Mouse (Mus musculus): Measurements from ENCODE around the gene En2. TPM values are rescaled to one million over a fixed set of nuclear protein-coding genes. Genes with fewer than 3 reads are reported as not detected.

The En2 gene
- polyA plus RNA-seq, 1 experiment from 2014 or later = not detected

GRCm38 (mm10) chr5:28199089-28199873 lies 33.8 kb downstream of the En2 start:
- H3K36me3 ChIP-seq = no peaks in the 10 kb centered on the region
- no peak for ATAC-seq (ENCODE audit: low read depth)
- no peak overlapping the region for H3K27ac ChIP-seq (replicated peaks)
- H3K4me1 ChIP-seq (replicated peaks) = no peaks in the 10 kb centered on the region
- H3K27me3 ChIP-seq = peaks cover 11% of the 10 kb centered on the region
- no peak overlapping the region for H3K9ac ChIP-seq
- H3K4me2 ChIP-seq = no peak overlapping the region
- WGBS = 28% methylated on average over 7 of the region's 7 CpGs
- H3K4me3 ChIP-seq = no peak overlapping the region
- no peaks in the 10 kb centered on the region for H3K9me3 ChIP-seq

- 82% methylated on average over 6 of the region's 6 CpGs for WGBS
- H3K4me1 ChIP-seq (replicated peaks) = no peaks in the 10 kb centered on the region
- peaks cover 38% of the 10 kb centered on the region for H3K27me3 ChIP-seq
- H3K36me3 ChIP-seq = no peaks in the 10 kb centered on the region
- H3K4me2 ChIP-seq = no peak overlapping the region
- no peak overlapping the region for H3K27ac ChIP-seq (replicated peaks)
- no peak overlapping the region for H3K9ac ChIP-seq
- H3K9me3 ChIP-seq = no peaks in the 10 kb centered on the region
- no peak for ATAC-seq (ENCODE audit: low read depth)
- no peak overlapping the region for H3K4me3 ChIP-seq
These were observed 37.6 kb downstream of the En2 start for GRCm38 (mm10) chr5:28203086-28203485.

- Histone ChIP-seq H3K4me3 (no peak overlapping the region), H3K4me2 (no peak overlapping the region)
These were observed 39.2 kb downstream of the En2 start for GRCm38 (mm10) chr5:28204678-28205077.

GRCm38 (mm10) chr5:28206448-28206847 lies 41.0 kb downstream of the En2 start:
- H3K4me2 ChIP-seq = no peak overlapping the region
- H3K4me3 ChIP-seq = no peak overlapping the region
- no peaks in the 10 kb centered on the region for H3K36me3 ChIP-seq
- 74% methylated on average over 4 of the region's 4 CpGs for WGBS
- H3K4me1 ChIP-seq (replicated peaks) = peaks cover 21% of the 10 kb centered on the region
- ATAC-seq (ENCODE audit: low read depth) = no peak
- no peak overlapping the region for H3K9ac ChIP-seq
- no peaks in the 10 kb centered on the region for H3K9me3 ChIP-seq
- H3K27me3 ChIP-seq = peaks cover 71% of the 10 kb centered on the region
- no peak overlapping the region for H3K27ac ChIP-seq (replicated peaks)

More at GRCm38 (mm10) chr5:28204678-28205077, 39.2 kb downstream of the En2 start:
- Histone ChIP-seq H3K27ac (replicated peaks) (no peak overlapping the region), H3K27me3 (peaks cover 54% of the 10 kb centered on the region), H3K9ac (no peak overlapping the region), H3K4me1 (replicated peaks) (peaks cover 5% of the 10 kb centered on the region), H3K36me3 (no peaks in the 10 kb centered on the region), H3K9me3 (no peaks in the 10 kb centered on the region)
- no peak for ATAC-seq (ENCODE audit: low read depth)
- 80% methylated on average over 2 of the region's 2 CpGs for WGBS

- no peak for ATAC-seq (ENCODE audit: low read depth)
- H3K27me3 ChIP-seq = peaks cover 77% of the 10 kb centered on the region
- 69% methylated on average over 4 of the region's 4 CpGs for WGBS
- no peak overlapping the region for H3K27ac ChIP-seq (replicated peaks)
- no peaks in the 10 kb centered on the region for H3K9me3 ChIP-seq
- no peak overlapping the region for H3K9ac ChIP-seq
- peaks cover 21% of the 10 kb centered on the region for H3K4me1 ChIP-seq (replicated peaks)
- no peak overlapping the region for H3K4me2 ChIP-seq
- H3K36me3 ChIP-seq = no peaks in the 10 kb centered on the region
- no peak overlapping the region for H3K4me3 ChIP-seq
These were observed 41.5 kb downstream of the En2 start for GRCm38 (mm10) chr5:28207043-28207442.

GRCm38 (mm10) chr5:28208726-28209520 lies 43.4 kb downstream of the En2 start:
- 11% methylated on average over 20 of the region's 20 CpGs for WGBS

GRCm38 (mm10) chr5:28209549-28210431 lies 44.3 kb downstream of the En2 start:
- under 1% methylated on average over 80 of the region's 80 CpGs for whole genome bisulfite sequencing
- Histone ChIP-seq H3K4me2 (peak overlapping the region; percentile 69), H3K36me3 (no peaks in the 10 kb centered on the region), H3K27ac (replicated peaks) (no peak overlapping the region), H3K27me3 (peaks cover 94% of the 10 kb centered on the region), H3K9ac (peak overlapping the region; percentile 57), H3K4me3 (peak overlapping the region; percentile 39), H3K9me3 (no peaks in the 10 kb centered on the region), H3K4me1 (replicated peaks) (peaks cover 21% of the 10 kb centered on the region)
- peak; percentile 56 for ATAC-seq (ENCODE audit: low read depth)

More at GRCm38 (mm10) chr5:28208726-28209520, 43.4 kb downstream of the En2 start:
- Histone ChIP-seq H3K4me2 (peak overlapping the region; percentile 69), H3K9me3 (no peaks in the 10 kb centered on the region), H3K27me3 (peaks cover 88% of the 10 kb centered on the region), H3K4me3 (peak overlapping the region; percentile 39; the same call in 1 of the 2 replicates), H3K27ac (replicated peaks) (no peak overlapping the region), H3K36me3 (no peaks in the 10 kb centered on the region), H3K9ac (no peak overlapping the region), H3K4me1 (replicated peaks) (peaks cover 21% of the 10 kb centered on the region)
- ATAC-seq (ENCODE audit: low read depth) = no peak

GRCm38 (mm10) chr5:28210591-28211550 lies 45.4 kb downstream of the En2 start:
- under 1% methylated on average over 29 of the region's 29 CpGs for WGBS

GRCm38 (mm10) chr5:28211651-28212310 lies 46.3 kb downstream of the En2 start:
- ATAC-seq (ENCODE audit: low read depth) = no peak
- Histone ChIP-seq H3K9ac (no peak overlapping the region), H3K27me3 (peaks cover 88% of the 10 kb centered on the region)

More at GRCm38 (mm10) chr5:28210591-28211550, 45.4 kb downstream of the En2 start:
- Histone ChIP-seq H3K36me3 (no peaks in the 10 kb centered on the region), H3K9ac (no peak overlapping the region), H3K27me3 (peaks cover 91% of the 10 kb centered on the region), H3K4me3 (peak overlapping the region; percentile 39; the same call in 1 of the 2 replicates), H3K27ac (replicated peaks) (no peak overlapping the region), H3K4me2 (peak overlapping the region; percentile 69), H3K9me3 (no peaks in the 10 kb centered on the region), H3K4me1 (replicated peaks) (peaks cover 21% of the 10 kb centered on the region)
- ATAC-seq (ENCODE audit: low read depth) = no peak

GRCm38 (mm10) chr5:28213441-28213840 lies 47.9 kb downstream of the En2 start:
- ATAC-seq (ENCODE audit: low read depth) = no peak
- Histone ChIP-seq H3K36me3 (no peaks in the 10 kb centered on the region), H3K27ac (replicated peaks) (no peak overlapping the region), H3K4me3 (no peak overlapping the region), H3K4me2 (no peak overlapping the region), H3K27me3 (peaks cover 73% of the 10 kb centered on the region), H3K4me1 (replicated peaks) (peaks cover 21% of the 10 kb centered on the region), H3K9ac (no peak overlapping the region), H3K9me3 (no peaks in the 10 kb centered on the region)
- 66% methylated on average over 2 of the region's 2 CpGs for WGBS

More at GRCm38 (mm10) chr5:28211651-28212310, 46.3 kb downstream of the En2 start:
- 1% methylated on average over 15 of the region's 15 CpGs for WGBS
- Histone ChIP-seq H3K4me2 (peak overlapping the region; percentile 20), H3K27ac (replicated peaks) (no peak overlapping the region), H3K4me3 (no peak overlapping the region), H3K9me3 (no peaks in the 10 kb centered on the region), H3K4me1 (replicated peaks) (peaks cover 21% of the 10 kb centered on the region), H3K36me3 (no peaks in the 10 kb centered on the region)

Data from neural tube, embryonic 13.5 days (tissue).